Mouse (Mus musculus): ENCODE measurements at regions not wholly inside any gene's neighbourhood (a gene's known extent, or its start where the extent isn't known, plus 50 kb on each side); places are given as distances from the start of the nearest gene placed in this dataset.
A peak's percentile ranks its signal among the peaks of the same experiment; 100 is the strongest.

- no peaks in the 10 kb centered on the region for H3K9me3 ChIP-seq (ENCODE audit: low read length)
- no peak overlapping the region for H3K27ac ChIP-seq (ENCODE audit: low read length)
- H3K4me2 ChIP-seq (replicated peaks; ENCODE audit: low read depth, low read length), result no peak overlapping the region
- ATAC-seq (ENCODE audit: low FRiP score, low TSS enrichment), result no peak
- no peaks in the 10 kb centered on the region for H3K36me3 ChIP-seq (ENCODE audit: insufficient read depth, low read length)
- H3K27me3 ChIP-seq (ENCODE audit: insufficient read depth, low read length), result no peaks in the 10 kb centered on the region
- H3K9ac ChIP-seq (replicated peaks; ENCODE audit: low read length), result no peak overlapping the region
- WGBS, result 93% methylated on average over 6 of the region's 6 CpGs
- no peak overlapping the region for H3K4me3 ChIP-seq (ENCODE audit: low read length)
- no peaks in the 10 kb centered on the region for H3K4me1 ChIP-seq (ENCODE audit: insufficient read depth, low read length)
Measured at GRCm38 (mm10) chr8:103433532-103434105, 648.2 kb upstream of the Cdh11 start.

GRCm38 (mm10) chr8:103438995-103439717 lies 653.7 kb upstream of the Cdh11 start:
- H3K27me3 ChIP-seq (ENCODE audit: insufficient read depth, low read length), result no peaks in the 10 kb centered on the region
- H3K4me2 ChIP-seq (replicated peaks; ENCODE audit: low read depth, low read length), result no peak overlapping the region
- WGBS, result 86% methylated on average over 6 of the region's 6 CpGs
- no peak overlapping the region for H3K9ac ChIP-seq (replicated peaks; ENCODE audit: low read length)
- no peaks in the 10 kb centered on the region for H3K36me3 ChIP-seq (ENCODE audit: insufficient read depth, low read length)
- H3K4me3 ChIP-seq (ENCODE audit: low read length), result no peak overlapping the region
- no peaks in the 10 kb centered on the region for H3K9me3 ChIP-seq (ENCODE audit: low read length)
- ATAC-seq (ENCODE audit: low FRiP score, low TSS enrichment), result no peak
- H3K4me1 ChIP-seq (ENCODE audit: insufficient read depth, low read length), result no peaks in the 10 kb centered on the region
- no peak overlapping the region for H3K27ac ChIP-seq (ENCODE audit: low read length)

- WGBS, result 68% methylated on average over 5 of the region's 5 CpGs
- Histone ChIP-seq H3K4me3 (ENCODE audit: low read length) (no peak overlapping the region), H3K9me3 (ENCODE audit: low read length) (no peaks in the 10 kb centered on the region), H3K36me3 (ENCODE audit: insufficient read depth, low read length) (no peaks in the 10 kb centered on the region), H3K27ac (ENCODE audit: low read length) (no peak overlapping the region), H3K4me2 (replicated peaks; ENCODE audit: low read depth, low read length) (no peak overlapping the region), H3K4me1 (ENCODE audit: insufficient read depth, low read length) (no peaks in the 10 kb centered on the region), H3K9ac (replicated peaks; ENCODE audit: low read length) (no peak overlapping the region), H3K27me3 (ENCODE audit: insufficient read depth, low read length) (no peaks in the 10 kb centered on the region)
- ATAC-seq (ENCODE audit: low FRiP score, low TSS enrichment), result no peak
Measured at GRCm38 (mm10) chr8:103441163-103441562, 655.7 kb upstream of the Cdh11 start.

- Histone ChIP-seq H3K4me1 (ENCODE audit: insufficient read depth, low read length) (no peaks in the 10 kb centered on the region), H3K27me3 (ENCODE audit: insufficient read depth, low read length) (no peaks in the 10 kb centered on the region), H3K4me2 (replicated peaks; ENCODE audit: low read depth, low read length) (no peak overlapping the region), H3K36me3 (ENCODE audit: insufficient read depth, low read length) (no peaks in the 10 kb centered on the region), H3K27ac (ENCODE audit: low read length) (no peak overlapping the region), H3K9me3 (ENCODE audit: low read length) (no peaks in the 10 kb centered on the region), H3K9ac (replicated peaks; ENCODE audit: low read length) (no peak overlapping the region), H3K4me3 (ENCODE audit: low read length) (no peak overlapping the region)
- ATAC-seq (ENCODE audit: low FRiP score, low TSS enrichment), result no peak
- 31% methylated on average over 6 of the region's 6 CpGs for WGBS
Measured at GRCm38 (mm10) chr8:103442420-103443125, 657.1 kb upstream of the Cdh11 start.

- no peak for ATAC-seq (ENCODE audit: low FRiP score, low TSS enrichment)
- no peaks in the 10 kb centered on the region for H3K27me3 ChIP-seq (ENCODE audit: insufficient read depth, low read length)
- H3K36me3 ChIP-seq (ENCODE audit: insufficient read depth, low read length), result no peaks in the 10 kb centered on the region
- no peaks in the 10 kb centered on the region for H3K9me3 ChIP-seq (ENCODE audit: low read length)
- H3K9ac ChIP-seq (replicated peaks; ENCODE audit: low read length), result no peak overlapping the region
- H3K4me3 ChIP-seq (ENCODE audit: low read length), result no peak overlapping the region
- no peaks in the 10 kb centered on the region for H3K4me1 ChIP-seq (ENCODE audit: insufficient read depth, low read length)
- H3K27ac ChIP-seq (ENCODE audit: low read length), result no peak overlapping the region
- 65% methylated on average over 7 of the region's 7 CpGs for WGBS
- no peak overlapping the region for H3K4me2 ChIP-seq (replicated peaks; ENCODE audit: low read depth, low read length)
Measured at GRCm38 (mm10) chr8:103444577-103444976, 656.8 kb upstream of the Cdh5 start.

- ATAC-seq (ENCODE audit: low FRiP score, low TSS enrichment), result no peak
- H3K4me2 ChIP-seq (replicated peaks; ENCODE audit: low read depth, low read length), result no peak overlapping the region
- no peaks in the 10 kb centered on the region for H3K4me1 ChIP-seq (ENCODE audit: insufficient read depth, low read length)
- no peaks in the 10 kb centered on the region for H3K27me3 ChIP-seq (ENCODE audit: insufficient read depth, low read length)
- H3K9me3 ChIP-seq (ENCODE audit: low read length), result no peaks in the 10 kb centered on the region
- H3K4me3 ChIP-seq (ENCODE audit: low read length), result no peak overlapping the region
- H3K9ac ChIP-seq (replicated peaks; ENCODE audit: low read length), result no peak overlapping the region
- WGBS, result 66% methylated on average over 2 of the region's 2 CpGs
- H3K27ac ChIP-seq (ENCODE audit: low read length), result no peak overlapping the region
- H3K36me3 ChIP-seq (ENCODE audit: insufficient read depth, low read length), result no peaks in the 10 kb centered on the region
Measured at GRCm38 (mm10) chr8:103445378-103445777, 656.0 kb upstream of the Cdh5 start.

GRCm38 (mm10) chr8:103447916-103448315 lies 653.5 kb upstream of the Cdh5 start:
- Histone ChIP-seq H3K36me3 (ENCODE audit: insufficient read depth, low read length) (no peaks in the 10 kb centered on the region), H3K27me3 (ENCODE audit: insufficient read depth, low read length) (no peaks in the 10 kb centered on the region), H3K4me3 (ENCODE audit: low read length) (no peak overlapping the region), H3K9ac (replicated peaks; ENCODE audit: low read length) (no peak overlapping the region), H3K27ac (ENCODE audit: low read length) (no peak overlapping the region), H3K4me2 (replicated peaks; ENCODE audit: low read depth, low read length) (no peak overlapping the region), H3K4me1 (ENCODE audit: insufficient read depth, low read length) (peaks cover 11% of the 10 kb centered on the region), H3K9me3 (ENCODE audit: low read length) (no peaks in the 10 kb centered on the region)
- WGBS, result 77% methylated on average over 5 of the region's 5 CpGs
- ATAC-seq (ENCODE audit: low FRiP score, low TSS enrichment), result no peak

GRCm38 (mm10) chr8:103451381-103452018 lies 649.9 kb upstream of the Cdh5 start:
- no peak overlapping the region for H3K4me2 ChIP-seq (replicated peaks; ENCODE audit: low read depth, low read length)
- H3K4me3 ChIP-seq (ENCODE audit: low read length), result no peak overlapping the region
- H3K27me3 ChIP-seq (ENCODE audit: insufficient read depth, low read length), result no peaks in the 10 kb centered on the region
- H3K36me3 ChIP-seq (ENCODE audit: insufficient read depth, low read length), result no peaks in the 10 kb centered on the region
- no peaks in the 10 kb centered on the region for H3K9me3 ChIP-seq (ENCODE audit: low read length)
- WGBS, result 41% methylated on average over 5 of the region's 5 CpGs
- H3K27ac ChIP-seq (ENCODE audit: low read length), result peak overlapping the region; percentile 41; the same call in 1 of the 2 replicates
- no peak for ATAC-seq (ENCODE audit: low FRiP score, low TSS enrichment)
- no peak overlapping the region for H3K9ac ChIP-seq (replicated peaks; ENCODE audit: low read length)
- H3K4me1 ChIP-seq (ENCODE audit: insufficient read depth, low read length), result peaks cover 11% of the 10 kb centered on the region

GRCm38 (mm10) chr8:103457176-103457575 lies 644.2 kb upstream of the Cdh5 start:
- Histone ChIP-seq H3K27ac (ENCODE audit: low read length) (no peak overlapping the region), H3K9me3 (ENCODE audit: low read length) (peaks cover 4% of the 10 kb centered on the region; the same call in 1 of the 2 replicates), H3K4me3 (ENCODE audit: low read length) (no peak overlapping the region), H3K27me3 (ENCODE audit: insufficient read depth, low read length) (no peaks in the 10 kb centered on the region), H3K9ac (replicated peaks; ENCODE audit: low read length) (no peak overlapping the region), H3K4me1 (ENCODE audit: insufficient read depth, low read length) (no peaks in the 10 kb centered on the region), H3K36me3 (ENCODE audit: insufficient read depth, low read length) (no peaks in the 10 kb centered on the region), H3K4me2 (replicated peaks; ENCODE audit: low read depth, low read length) (no peak overlapping the region)
- WGBS, result 49% methylated on average over 6 of the region's 6 CpGs
- no peak for ATAC-seq (ENCODE audit: low FRiP score, low TSS enrichment)
